Mouse (Mus musculus) heart, postnatal 0 days (tissue): ENCODE data around the gene Dnajb1. TPM values are rescaled to one million over a fixed set of nuclear protein-coding genes. Genes with fewer than 3 reads are reported as not detected.

Experiments used
- ATAC-seq: fragments of 200-750 bp; cut with Nextera tagmentation; 2 replicates; pipeline ENCODE4 v1.8.0; 2017; ENCODE audit warnings: low read depth, moderate number of reproducible peaks, moderate library complexity; ENCODE audit not compliant: insufficient read depth
- DNase-seq: peaks from one replicate; pipeline ENCODE4 v3.0.0-alpha.2; 2016; ENCODE audit warnings: low spot score
- H3K27ac ChIP-seq: fragments of 300-500 bp; sonication (generic); 2 replicates; pipeline ENCODE4 v1.5.1; 2014; ENCODE audit warnings: low read depth, mild to moderate bottlenecking
- H3K27me3 ChIP-seq: fragments of 300-500 bp; sonication (generic); 2 replicates; pipeline ENCODE4 v1.6.1; 2014; ENCODE audit warnings: low read length, mixed read lengths; ENCODE audit not compliant: control insufficient read depth, insufficient read depth
- H3K36me3 ChIP-seq: fragments of 300-500 bp; sonication (generic); replicated peaks from 2 replicates; pipeline ENCODE4 v1.6.1; 2014; ENCODE audit warnings: low read length, mixed read lengths; ENCODE audit not compliant: control insufficient read depth, insufficient read depth
- H3K4me1 ChIP-seq: fragments of 300-500 bp; sonication (generic); 2 replicates; pipeline ENCODE4 v1.6.1; 2014; ENCODE audit warnings: antibody characterized with exemption; ENCODE audit not compliant: control insufficient read depth, insufficient read depth
- H3K4me2 ChIP-seq: fragments of 300-500 bp; sonication (generic); 2 replicates; pipeline ENCODE4 v1.6.1; 2014; ENCODE audit warnings: low read depth, mild to moderate bottlenecking, low read length, moderate library complexity
- H3K4me3 ChIP-seq: fragments of 300-500 bp; sonication (generic); 2 replicates; pipeline ENCODE4 v1.5.1; 2014; ENCODE audit warnings: low read depth, low read length
- H3K9ac ChIP-seq: fragments of 300-500 bp; sonication (generic); replicated peaks from 2 replicates; pipeline ENCODE4 v1.6.1; 2014; ENCODE audit warnings: low read depth, low read length, mixed read lengths
- H3K9me3 ChIP-seq: fragments of 300-500 bp; sonication (generic); replicated peaks from 2 replicates; pipeline ENCODE4 v1.6.1; 2016; ENCODE audit warnings: low read length; ENCODE audit not compliant: control insufficient read depth
- CTCF ChIP-seq: IDR thresholded peaks from 2 replicates; pipeline ENCODE4 v1.5.1; 2016; ENCODE audit warnings: antibody characterized with exemption, control low read depth, low read depth
- EP300 ChIP-seq: IDR thresholded peaks from 2 replicates; pipeline ENCODE4 v1.6.1; 2016; ENCODE audit warnings: antibody characterized with exemption, low read depth
- WGBS: fragments of 180-500 bp; shearing (Covaris S2); extraction: QIAGEN DNeasy Blood & Tissue Kit; methylation state at CpG from one replicate; pipeline ENCODE4 v1.1.7; 2014; 5-methylcytosine and 5-hydroxymethylcytosine counted together
- polyA plus RNA-seq: library from polyadenylated mRNA; unstranded; fragments of >200 nt; fragmentation: Nextera tagmentation; extraction: Ambion mirVana; gene quantifications from 2 replicates; pipeline ENCODE4 v1.2.1, GENCODE M21; 2015
- total RNA-seq: library from RNA; depleted of rRNA; stranded (reverse); fragments of >200 nt; gene quantifications from 2 replicates; pipeline ENCODE4 v1.2.3, GENCODE M21; 2014; ENCODE audit warnings: low replicate concordance; rRNA removed

The Dnajb1 gene
- total RNA-seq (17.6 and 21.3 TPM in 2 replicates), polyA plus RNA-seq (23.3 and 26.7 TPM in 2 replicates)

DNA sequence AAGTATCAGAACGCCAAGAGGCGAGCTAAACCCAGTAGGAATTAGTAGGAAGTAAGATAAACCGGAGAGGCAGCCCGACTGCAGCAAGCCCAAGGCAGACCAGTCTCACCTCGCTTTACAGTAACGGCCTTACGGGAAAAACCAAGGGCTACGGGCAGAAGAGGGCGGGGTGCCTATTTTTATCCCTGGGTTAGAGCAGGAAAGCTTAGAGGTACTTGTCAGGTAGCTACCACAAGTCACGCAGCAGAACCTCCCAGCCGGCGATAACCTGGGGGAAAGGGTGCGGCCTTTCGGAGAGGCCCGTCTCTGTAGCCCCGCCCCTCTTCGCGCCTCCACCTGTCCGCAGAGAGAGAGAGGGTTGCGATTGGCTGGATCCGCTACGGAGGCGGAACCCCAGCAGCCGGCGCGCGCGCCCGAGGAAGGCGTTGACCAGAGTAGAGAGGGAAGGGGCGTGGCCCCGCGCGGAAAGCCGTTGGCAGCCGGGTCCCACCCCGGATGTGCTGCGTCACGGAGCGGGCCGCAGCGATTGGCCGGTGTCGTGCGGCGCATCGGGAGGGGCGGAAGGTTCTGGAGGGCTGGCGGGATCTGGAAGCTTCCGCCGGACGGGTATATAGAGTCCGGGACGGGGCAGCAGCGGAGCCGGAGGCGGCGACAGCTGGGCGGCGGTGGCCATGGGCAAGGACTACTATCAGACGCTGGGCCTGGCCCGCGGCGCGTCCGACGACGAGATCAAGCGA is at the start of gene Dnajb1, which contains the start of gene Tecr:
TSS of gene Dnajb1 (plus strand) at position 533 of the 737 bp plus-strand sequence.
TSS of gene Tecr (minus strand) at position 311 of the 737 bp plus-strand sequence.
- Histone ChIP-seq H3K27ac (peak within 1 kb of the TSS; percentile 99), H3K9ac (peak within 1 kb of the TSS; percentile 94), H3K4me1 (peaks cover 15% of the 10 kb centered on the region; the same call in 1 of the 2 replicates), H3K9me3 (no peaks in the 10 kb centered on the region), H3K4me2 (peak within 1 kb of the TSS; percentile 85), H3K4me3 (peak within 1 kb of the TSS; percentile 93), H3K27me3 (no peaks in the 10 kb centered on the region), H3K36me3 (peaks cover 32% of the 10 kb centered on the region)
- DNase-seq = peak; percentile 99
- under 1% methylated on average over 54 of the region's 69 CpGs for WGBS
- peak; percentile 97 for ATAC-seq
- TF ChIP-seq EP300 (no peak; the same call in 1 of the 2 replicates), CTCF (no peak)

DNA sequence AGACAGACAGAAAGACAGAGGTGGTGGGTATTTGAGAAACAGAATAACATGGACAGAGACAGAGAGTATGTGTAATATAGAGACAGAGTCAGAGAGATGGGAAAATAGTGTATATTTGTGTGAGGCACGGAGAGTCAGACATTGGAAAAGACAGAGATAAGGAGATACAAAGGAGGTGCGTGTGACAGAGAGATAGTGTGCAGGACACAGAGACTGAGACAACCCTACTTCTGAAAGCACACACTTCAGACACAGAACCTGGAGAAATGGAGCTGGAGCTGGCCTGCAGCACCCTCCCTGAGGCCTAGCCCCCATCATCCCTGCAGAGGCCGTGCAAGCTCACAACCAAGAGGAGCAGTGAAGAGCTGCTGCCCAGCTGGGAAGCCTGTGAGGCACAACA is 45.3 kb upstream of the Dnajb1 start:
- no peaks in the 10 kb centered on the region for H3K36me3 ChIP-seq
- no peak overlapping the region for H3K4me3 ChIP-seq
- H3K9me3 ChIP-seq = no peaks in the 10 kb centered on the region
- no peaks in the 10 kb centered on the region for H3K27me3 ChIP-seq
- no peak for ATAC-seq
- H3K4me2 ChIP-seq = no peak overlapping the region
- 47% methylated on average over 3 of the region's 3 CpGs for WGBS
- TF ChIP-seq EP300 (no peak), CTCF (no peak)
- no peak overlapping the region for H3K9ac ChIP-seq
- no peak for DNase-seq
- H3K27ac ChIP-seq = no peak overlapping the region
- H3K4me1 ChIP-seq = peaks cover 7% of the 10 kb centered on the region

DNA sequence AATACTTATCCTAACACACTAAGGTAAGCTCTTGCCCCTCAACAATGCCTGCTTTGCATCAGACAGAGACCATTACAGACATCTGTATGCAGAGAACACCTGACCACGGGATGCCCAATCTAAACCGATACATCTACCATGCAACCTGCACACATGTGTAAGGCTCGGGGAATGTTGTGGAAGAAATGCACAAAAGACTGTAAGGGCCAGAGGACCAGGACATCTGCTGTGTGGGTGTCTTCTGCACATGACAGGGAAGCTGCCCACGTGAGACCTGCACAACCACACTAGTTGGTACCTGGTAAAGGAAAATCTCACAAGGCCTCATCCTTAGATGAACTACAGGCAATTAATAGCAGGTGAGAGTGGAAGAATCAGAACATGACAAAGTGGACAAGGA is 44.7 kb upstream of the Dnajb1 start:
- ATAC-seq (no peak), DNase-seq (no peak)
- H3K27ac ChIP-seq = no peak overlapping the region
- no peaks in the 10 kb centered on the region for H3K27me3 ChIP-seq
- no peaks in the 10 kb centered on the region for H3K9me3 ChIP-seq
- no peak overlapping the region for H3K9ac ChIP-seq
- 58% methylated on average over 4 of the region's 4 CpGs for WGBS
- no peaks in the 10 kb centered on the region for H3K36me3 ChIP-seq
- no peak overlapping the region for H3K4me3 ChIP-seq
- TF ChIP-seq EP300 (no peak), CTCF (no peak)
- H3K4me2 ChIP-seq = no peak overlapping the region
- peaks cover 12% of the 10 kb centered on the region for H3K4me1 ChIP-seq

DNA sequence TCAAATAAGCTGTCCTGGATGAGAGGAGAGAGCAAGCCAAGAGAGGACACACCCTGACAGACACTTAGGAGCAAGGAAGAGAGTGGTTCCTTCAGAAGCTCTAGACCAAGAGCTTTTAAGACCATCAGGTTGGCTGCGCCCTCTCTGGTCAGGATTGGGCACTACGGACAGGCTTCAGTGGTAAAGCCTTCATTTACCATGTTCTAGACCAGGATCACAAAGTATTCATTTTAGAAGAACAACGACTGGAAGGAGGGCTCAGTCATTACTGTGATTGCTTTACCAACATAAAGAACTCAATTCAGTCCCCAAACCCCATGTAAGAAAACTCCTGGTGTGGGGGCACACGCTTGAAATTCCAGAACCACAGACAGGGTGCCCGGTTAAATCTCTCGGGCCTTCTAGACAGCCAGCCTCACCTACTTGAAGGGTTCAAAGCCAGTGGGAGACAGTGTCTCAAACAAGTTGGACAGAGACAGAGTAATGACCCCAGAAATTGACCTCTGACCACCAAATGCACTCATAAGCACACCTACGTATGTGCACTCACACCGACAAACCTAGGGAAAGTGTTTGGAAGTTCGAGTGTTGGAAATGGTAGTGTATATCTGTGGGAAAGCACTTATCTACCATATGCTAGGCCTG is 42.1 kb upstream of the Dnajb1 start:
- Histone ChIP-seq H3K4me1 (peaks cover 20% of the 10 kb centered on the region), H3K36me3 (peaks cover 23% of the 10 kb centered on the region), H3K9me3 (no peaks in the 10 kb centered on the region), H3K4me3 (no peak overlapping the region), H3K27ac (no peak overlapping the region), H3K27me3 (no peaks in the 10 kb centered on the region), H3K4me2 (peak overlapping the region; percentile 90), H3K9ac (no peak overlapping the region)
- 78% methylated on average over 9 of the region's 9 CpGs for WGBS
- TF ChIP-seq CTCF = no peak
- no peak for TF ChIP-seq EP300
- DNase-seq (no peak), ATAC-seq (no peak)

DNA sequence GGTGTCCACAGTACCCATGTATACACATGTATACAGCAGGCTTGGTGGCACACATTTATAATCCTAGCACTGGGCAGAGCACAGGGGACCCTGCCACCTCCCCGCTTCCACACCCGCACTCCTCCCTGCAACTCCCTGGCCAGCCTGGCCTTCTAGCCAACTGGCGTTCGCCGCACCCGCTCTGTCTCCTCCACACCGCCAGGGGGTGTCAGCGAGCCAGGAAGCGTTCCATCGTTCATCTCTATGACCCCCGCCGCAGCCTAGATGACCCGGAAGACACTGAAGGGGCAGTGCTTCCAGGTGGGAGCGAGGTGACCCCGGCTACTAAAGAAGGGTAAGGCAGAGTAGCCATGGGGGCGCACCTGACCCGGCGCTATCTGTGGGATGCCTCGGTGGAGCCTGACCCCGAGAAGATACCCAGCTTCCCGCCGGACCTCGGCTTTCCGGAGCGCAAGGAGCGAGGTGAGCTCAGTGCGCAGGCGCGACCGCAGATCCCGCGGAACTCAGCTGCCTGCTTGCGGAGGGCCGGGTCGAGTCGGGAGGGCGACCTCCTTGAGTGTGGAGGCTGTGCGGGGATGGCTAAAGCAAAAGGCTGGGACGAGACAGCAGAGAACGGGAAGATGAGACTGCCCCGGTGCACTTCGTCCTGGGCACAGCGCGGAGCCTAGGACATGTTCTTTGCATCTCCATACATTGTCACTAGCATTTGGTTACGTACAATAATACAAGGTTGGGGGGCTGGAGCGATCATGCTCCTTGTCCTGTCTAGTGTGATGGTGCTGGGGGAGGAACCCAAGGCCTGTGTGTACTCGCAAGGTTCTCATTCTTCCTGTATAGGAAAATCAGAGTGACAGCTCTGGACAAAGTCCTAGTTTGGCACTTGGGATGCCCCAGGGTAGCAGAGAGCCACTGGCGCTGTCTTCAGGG is 41.3 kb upstream of the Dnajb1 start, which contains the start of gene Ndufb7:
TSS of gene Ndufb7 (plus strand) at position 203 of the 927 bp plus-strand sequence.
- H3K4me2 ChIP-seq = peak within 1 kb of the TSS; percentile 90
- H3K4me3 ChIP-seq = peak within 1 kb of the TSS; percentile 66
- DNase-seq (peak; percentile 86), ATAC-seq (peak; percentile 87)
- H3K27ac ChIP-seq = peak within 1 kb of the TSS; percentile 83
- under 1% methylated on average over 48 of the region's 48 CpGs for WGBS
- H3K36me3 ChIP-seq = peaks cover 31% of the 10 kb centered on the region
- H3K9me3 ChIP-seq = no peaks in the 10 kb centered on the region
- TF ChIP-seq CTCF (peak; percentile 99), EP300 (0 out of 2 replicates have a peak, but pooled peaks have one; percentile 3)
- peaks cover 20% of the 10 kb centered on the region for H3K4me1 ChIP-seq
- peak within 1 kb of the TSS; percentile 75 for H3K9ac ChIP-seq
- no peaks in the 10 kb centered on the region for H3K27me3 ChIP-seq
